Mouse (Mus musculus): ENCODE results near the gene Spryd3. TPM values are rescaled to one million over a fixed set of nuclear protein-coding genes. Genes with fewer than 3 reads are reported as not detected.
"Not testable (repeated sequence)": the region's sequence is repeated elsewhere in the genome, so short reads cannot be mapped to it uniquely, and the experiment has no call there.

Spryd3 gene
- polyA plus RNA-seq, 1 experiment from 2014 or later = 50.8 TPM

- no peaks in the 10 kb centered on the region for H3K36me3 ChIP-seq
- WGBS = 62% methylated on average over 3 of the region's 3 CpGs
- no peak overlapping the region for H3K4me3 ChIP-seq
- H3K4me1 ChIP-seq (replicated peaks) = no peaks in the 10 kb centered on the region
- no peaks in the 10 kb centered on the region for H3K27me3 ChIP-seq
- no peak for ATAC-seq (ENCODE audit: low FRiP score)
- H3K27ac ChIP-seq = no peak overlapping the region
- H3K9ac ChIP-seq = no peak overlapping the region
- no peak overlapping the region for H3K4me2 ChIP-seq
- no peaks in the 10 kb centered on the region for H3K9me3 ChIP-seq
These were observed 28.1 kb upstream of the Spryd3 start for GRCm38 (mm10) chr15:102163900-102164693.

DNA sequence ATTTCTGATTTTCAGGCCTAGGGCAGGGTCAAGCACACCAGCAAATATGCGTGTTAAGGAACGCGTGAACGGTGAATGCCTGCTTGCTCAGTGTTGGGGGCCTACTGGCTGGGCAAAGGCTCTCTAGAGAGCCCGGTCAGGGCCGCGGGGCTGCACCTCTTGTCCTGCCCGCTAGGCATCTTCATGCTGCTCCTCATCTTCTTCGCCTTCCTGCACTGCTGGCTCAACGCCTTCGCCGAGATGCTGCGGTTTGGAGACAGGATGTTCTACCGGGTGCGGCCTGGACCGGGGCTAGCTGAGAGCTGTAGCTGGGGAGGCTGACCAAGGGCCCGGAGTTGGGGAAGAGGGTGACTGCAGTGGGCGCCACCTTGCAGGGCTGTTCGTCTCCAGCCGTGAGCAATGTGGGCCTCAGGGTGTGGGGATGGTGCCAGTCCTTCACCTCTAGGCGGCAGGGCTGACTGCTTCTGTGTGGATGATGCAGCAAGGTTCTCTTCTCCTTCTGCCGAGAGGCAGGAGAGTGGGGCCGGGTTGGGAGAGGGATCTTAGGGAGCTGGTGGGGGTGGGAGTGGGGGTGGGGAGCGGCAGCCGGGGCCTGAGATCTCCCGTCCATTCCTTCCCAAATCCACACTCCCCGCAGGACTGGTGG lies 24.5 kb upstream of the Spryd3 start:
- WGBS = 64% methylated on average over 24 of the region's 27 CpGs
- Histone ChIP-seq H3K4me1 (replicated peaks) (peaks cover 8% of the 10 kb centered on the region), H3K9ac (no peak overlapping the region), H3K27ac (no peak overlapping the region), H3K4me2 (no peak overlapping the region), H3K36me3 (no peaks in the 10 kb centered on the region), H3K9me3 (no peaks in the 10 kb centered on the region), H3K4me3 (no peak overlapping the region), H3K27me3 (no peaks in the 10 kb centered on the region)
- no peak for ATAC-seq (ENCODE audit: low FRiP score)

DNA sequence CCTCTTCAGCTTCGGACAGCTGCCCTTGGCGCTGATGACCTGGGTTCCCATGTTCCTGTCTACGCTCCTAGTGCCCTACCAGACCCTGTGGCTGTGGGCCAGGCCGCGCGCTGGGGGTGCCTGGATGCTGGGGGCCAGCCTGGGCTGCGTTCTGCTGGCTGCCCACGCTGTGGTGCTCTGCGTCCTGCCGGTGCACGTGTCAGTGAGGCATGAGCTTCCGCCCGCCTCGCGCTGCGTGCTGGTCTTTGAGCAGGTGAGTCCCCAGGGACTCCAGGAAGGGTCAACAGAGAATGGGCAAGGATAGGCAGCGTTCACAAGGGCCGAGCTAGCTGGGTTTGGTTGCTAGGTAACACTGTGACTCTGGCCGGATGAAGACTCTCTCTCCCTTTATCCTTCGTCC lies 20.8 kb upstream of the Spryd3 start:
- Histone ChIP-seq H3K4me1 (replicated peaks) (peaks cover 12% of the 10 kb centered on the region), H3K36me3 (no peaks in the 10 kb centered on the region), H3K27me3 (no peaks in the 10 kb centered on the region), H3K4me2 (peak overlapping the region; percentile 21; the same call in 1 of the 2 replicates), H3K9me3 (no peaks in the 10 kb centered on the region), H3K4me3 (no peak overlapping the region), H3K27ac (no peak overlapping the region; the same call in 1 of the 2 replicates), H3K9ac (no peak overlapping the region)
- ATAC-seq (ENCODE audit: low FRiP score) = no peak
- WGBS = 26% methylated on average over 20 of the region's 20 CpGs

DNA sequence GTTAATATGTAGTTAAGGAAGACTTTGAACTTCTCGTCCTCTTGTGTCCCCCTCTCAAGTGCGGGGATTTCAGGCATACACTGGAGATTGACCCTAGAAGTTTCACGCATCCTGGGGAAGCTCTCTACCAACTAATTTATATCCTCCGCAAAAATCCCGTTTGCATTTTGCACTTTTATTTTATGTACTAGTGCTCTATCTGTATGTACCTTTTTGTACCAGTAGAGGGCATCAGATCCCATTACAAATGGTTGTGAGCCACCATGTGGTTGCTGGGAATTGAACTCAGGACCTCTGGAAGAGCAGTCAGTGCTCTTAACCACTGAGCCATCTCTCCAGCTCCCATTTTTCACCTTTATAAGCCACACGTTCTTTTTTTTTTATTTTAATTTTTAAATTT lies 19.0 kb upstream of the Spryd3 start:
- H3K4me2 ChIP-seq; H3K4me3 ChIP-seq; H3K27me3 ChIP-seq; H3K36me3 ChIP-seq; H3K9me3 ChIP-seq; H3K9ac ChIP-seq; ATAC-seq (ENCODE audit: low FRiP score); H3K27ac ChIP-seq: not testable (repeated sequence)
- 94% methylated on average over 6 of the region's 6 CpGs for WGBS
- peaks cover 12% of the 10 kb centered on the region for H3K4me1 ChIP-seq (replicated peaks)

- Histone ChIP-seq H3K4me3 (no peak overlapping the region), H3K4me2 (no peak overlapping the region), H3K27me3 (0 out of 2 replicates have a peak, but pooled peaks cover 4% of the 10 kb centered on the region), H3K36me3 (no peaks in the 10 kb centered on the region), H3K9ac (no peak overlapping the region), H3K27ac (no peak overlapping the region), H3K4me1 (replicated peaks) (peaks cover 12% of the 10 kb centered on the region), H3K9me3 (no peaks in the 10 kb centered on the region)
- 17% methylated on average over 4 of the region's 4 CpGs for WGBS
- ATAC-seq (ENCODE audit: low FRiP score) = no peak
These were observed 16.6 kb upstream of the Spryd3 start for GRCm38 (mm10) chr15:102152646-102153045.

GRCm38 (mm10) chr15:102150301-102151135 lies 14.5 kb upstream of the Spryd3 start, which contains the start of gene Soat2:
Soat2 (plus strand) TSS chr15:102150526.
- H3K9me3 ChIP-seq = no peaks in the 10 kb centered on the region
- peaks cover 12% of the 10 kb centered on the region for H3K27me3 ChIP-seq
- 0 out of 2 replicates have a peak, but pooled peaks cover 4% of the 10 kb centered on the region for H3K4me1 ChIP-seq (replicated peaks)
- no peaks in the 10 kb centered on the region for H3K36me3 ChIP-seq
- 58% methylated on average over 20 of the region's 20 CpGs for WGBS
- H3K9ac ChIP-seq = 0 out of 2 replicates have a peak within 1 kb of the TSS, but pooled peaks have one; percentile 5
- H3K4me2 ChIP-seq = no peak within 1 kb of the TSS
- no peak for ATAC-seq (ENCODE audit: low FRiP score)
- no peak within 1 kb of the TSS for H3K27ac ChIP-seq
- no peak within 1 kb of the TSS for H3K4me3 ChIP-seq

DNA sequence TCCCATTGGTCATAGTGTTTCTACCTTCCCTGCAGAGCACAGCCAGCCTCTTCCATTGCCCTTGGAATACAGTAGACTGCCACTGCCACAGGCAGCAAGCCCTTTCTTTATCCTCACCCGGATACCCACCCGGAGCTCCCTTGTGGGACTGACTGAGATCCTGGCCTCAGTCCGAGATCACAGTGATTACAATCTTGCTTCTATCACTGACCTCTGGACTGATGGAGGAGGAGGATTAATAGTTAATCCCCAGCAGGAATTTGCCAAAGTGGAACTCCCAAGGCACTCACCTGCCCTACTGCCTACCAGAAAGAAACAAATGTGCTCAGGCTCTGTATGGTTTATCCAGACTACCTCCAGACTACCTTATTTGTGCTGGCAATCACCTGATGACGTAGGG lies 13.5 kb upstream of the Spryd3 start:
- WGBS = 82% methylated on average over 4 of the region's 4 CpGs
- H3K4me1 ChIP-seq (replicated peaks) = peaks cover 7% of the 10 kb centered on the region
- ATAC-seq (ENCODE audit: low FRiP score) = no peak

GRCm38 (mm10) chr15:102147674-102148402 lies 11.8 kb upstream of the Spryd3 start:
- no peak for ATAC-seq (ENCODE audit: low FRiP score)
- Histone ChIP-seq H3K4me2 (no peak overlapping the region), H3K4me3 (no peak overlapping the region), H3K36me3 (no peaks in the 10 kb centered on the region), H3K27me3 (peaks cover 38% of the 10 kb centered on the region), H3K27ac (no peak overlapping the region), H3K9me3 (no peaks in the 10 kb centered on the region), H3K9ac (no peak overlapping the region), H3K4me1 (replicated peaks) (peaks cover 8% of the 10 kb centered on the region)
- WGBS = 74% methylated on average over 16 of the region's 16 CpGs

More for the DNA sequence above, 13.5 kb upstream of the Spryd3 start:
- no peak overlapping the region for H3K27ac ChIP-seq
- peaks cover 21% of the 10 kb centered on the region for H3K27me3 ChIP-seq
- no peak overlapping the region for H3K4me3 ChIP-seq
- no peaks in the 10 kb centered on the region for H3K9me3 ChIP-seq
- H3K9ac ChIP-seq = no peak overlapping the region
- H3K4me2 ChIP-seq = no peak overlapping the region
- H3K36me3 ChIP-seq = no peaks in the 10 kb centered on the region

DNA sequence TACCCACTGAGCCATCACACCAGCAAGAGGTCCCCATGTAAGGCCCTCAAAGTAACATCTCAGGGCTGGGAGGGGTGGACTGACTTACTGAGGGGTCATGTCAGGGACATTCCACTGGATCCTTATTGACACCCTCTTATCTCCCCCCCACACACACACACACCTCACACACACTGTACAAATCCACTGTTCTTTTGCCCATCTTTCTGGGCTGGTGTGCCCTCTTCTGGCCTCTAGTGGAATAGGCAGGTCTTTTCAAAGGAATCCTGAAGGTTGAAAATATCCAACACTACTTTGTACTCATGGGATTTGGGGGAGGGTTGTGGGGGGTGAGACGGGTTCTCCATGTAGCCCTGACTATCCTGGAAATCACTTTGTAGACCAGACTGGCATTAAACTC lies 10.8 kb upstream of the Spryd3 start:
- no peak for ATAC-seq (ENCODE audit: low FRiP score)
- 0% methylated on average over 1 of the region's 1 CpGs for WGBS

GRCm38 (mm10) chr15:102146089-102146488 lies 10.1 kb upstream of the Spryd3 start:
- Histone ChIP-seq H3K27me3 (peaks cover 52% of the 10 kb centered on the region), H3K4me1 (replicated peaks) (peaks cover 7% of the 10 kb centered on the region), H3K27ac (no peak overlapping the region), H3K9me3 (no peaks in the 10 kb centered on the region), H3K36me3 (no peaks in the 10 kb centered on the region), H3K4me2 (no peak overlapping the region), H3K4me3 (no peak overlapping the region), H3K9ac (no peak overlapping the region)
- no peak for ATAC-seq (ENCODE audit: low FRiP score)
- 88% methylated on average over 5 of the region's 5 CpGs for WGBS

More for the DNA sequence above, 10.8 kb upstream of the Spryd3 start:
- Histone ChIP-seq H3K27ac (no peak overlapping the region), H3K36me3 (no peaks in the 10 kb centered on the region), H3K4me3 (no peak overlapping the region), H3K27me3 (peaks cover 48% of the 10 kb centered on the region), H3K4me1 (replicated peaks) (peaks cover 7% of the 10 kb centered on the region), H3K9ac (no peak overlapping the region), H3K9me3 (no peaks in the 10 kb centered on the region), H3K4me2 (no peak overlapping the region)

DNA sequence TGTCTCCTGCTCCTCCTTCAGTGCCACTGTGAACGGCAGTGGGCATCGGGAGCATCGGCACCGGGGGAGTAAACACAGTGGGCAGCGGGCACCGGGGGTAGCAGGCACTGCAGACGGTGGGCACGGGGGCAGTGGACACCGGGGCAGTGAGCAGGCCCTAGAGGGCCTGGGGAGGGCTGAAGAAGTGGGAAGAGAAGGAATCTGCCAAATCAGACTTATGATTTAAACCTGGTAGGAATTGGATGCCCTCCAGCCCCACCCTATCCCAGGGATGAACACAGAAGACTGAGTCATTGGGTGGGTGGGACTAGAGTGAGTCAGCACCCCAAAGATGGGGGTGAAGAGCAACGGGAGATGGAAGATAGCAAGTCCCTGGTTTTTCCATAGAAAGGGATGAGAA lies 9.3 kb upstream of the Spryd3 start:
- Histone ChIP-seq H3K27ac (no peak overlapping the region), H3K9ac (no peak overlapping the region), H3K4me2 (no peak overlapping the region), H3K36me3 (no peaks in the 10 kb centered on the region), H3K4me1 (replicated peaks) (peaks cover 7% of the 10 kb centered on the region), H3K4me3 (no peak overlapping the region), H3K9me3 (no peaks in the 10 kb centered on the region), H3K27me3 (peaks cover 52% of the 10 kb centered on the region)
- 87% methylated on average over 10 of the region's 10 CpGs for WGBS
- no peak for ATAC-seq (ENCODE audit: low FRiP score)
